Mouse (Mus musculus) intestine, postnatal 0 days (tissue): ENCODE measurements at regions not wholly inside any gene's neighbourhood (a gene's known extent, or its start where the extent isn't known, plus 50 kb on each side); places are given as distances from the start of the nearest gene placed in this dataset.

ENCODE experiments used
- ATAC-seq: fragments of 200-750 bp; cut with Nextera tagmentation; 2 replicates; pipeline ENCODE4 v1.8.0; 2017; ENCODE audit warnings: mild to moderate bottlenecking, moderate TSS enrichment, moderate library complexity
- H3K27ac ChIP-seq: fragments of 300-500 bp; sonication (generic); 2 replicates; pipeline ENCODE4 v1.5.1; 2014; ENCODE audit warnings: mild to moderate bottlenecking, low read depth, low read length, moderate library complexity
- H3K27me3 ChIP-seq: fragments of 300-500 bp; sonication (generic); replicated peaks from 2 replicates; pipeline ENCODE4 v1.6.1; 2014; ENCODE audit warnings: low read length, mixed read lengths; ENCODE audit not compliant: control insufficient read depth, insufficient read depth
- H3K36me3 ChIP-seq: fragments of 300-500 bp; sonication (generic); 2 replicates; pipeline ENCODE4 v1.6.1; 2014; ENCODE audit warnings: mild to moderate bottlenecking, moderate library complexity; ENCODE audit not compliant: control insufficient read depth, insufficient read depth
- H3K4me1 ChIP-seq: fragments of 300-500 bp; sonication (generic); replicated peaks from 2 replicates; pipeline ENCODE4 v1.6.1; 2014; ENCODE audit warnings: antibody characterized with exemption, low read length, mixed read lengths; ENCODE audit not compliant: control insufficient read depth, insufficient read depth
- H3K4me2 ChIP-seq: fragments of 300-500 bp; sonication (generic); replicated peaks from 2 replicates; pipeline ENCODE4 v1.6.1; 2014; ENCODE audit warnings: low read depth, mild to moderate bottlenecking, moderate library complexity
- H3K4me3 ChIP-seq: fragments of 300-500 bp; sonication (generic); 2 replicates; pipeline ENCODE4 v1.5.1; 2014; ENCODE audit warnings: low read depth, low read length
- H3K9ac ChIP-seq: fragments of 300-500 bp; sonication (generic); 2 replicates; pipeline ENCODE4 v1.6.1; 2014; ENCODE audit warnings: mild to moderate bottlenecking, low read depth, low read length
- H3K9me3 ChIP-seq: fragments of 300-500 bp; sonication (generic); 2 replicates; pipeline ENCODE4 v1.6.1; 2016; ENCODE audit warnings: mixed run types; ENCODE audit not compliant: control insufficient read depth
- CTCF ChIP-seq: sonication (generic); IDR thresholded peaks from 2 replicates; pipeline ENCODE4 v1.5.1; 2016; ENCODE audit warnings: low read depth, mild to moderate bottlenecking, control low read depth, antibody characterized with exemption, moderate library complexity
- WGBS: fragments of 180-500 bp; shearing (Covaris S2); extraction: QIAGEN DNeasy Blood & Tissue Kit; methylation state at CpG from one replicate; pipeline ENCODE4 v1.1.7; 2014; 5-methylcytosine and 5-hydroxymethylcytosine counted together

DNA sequence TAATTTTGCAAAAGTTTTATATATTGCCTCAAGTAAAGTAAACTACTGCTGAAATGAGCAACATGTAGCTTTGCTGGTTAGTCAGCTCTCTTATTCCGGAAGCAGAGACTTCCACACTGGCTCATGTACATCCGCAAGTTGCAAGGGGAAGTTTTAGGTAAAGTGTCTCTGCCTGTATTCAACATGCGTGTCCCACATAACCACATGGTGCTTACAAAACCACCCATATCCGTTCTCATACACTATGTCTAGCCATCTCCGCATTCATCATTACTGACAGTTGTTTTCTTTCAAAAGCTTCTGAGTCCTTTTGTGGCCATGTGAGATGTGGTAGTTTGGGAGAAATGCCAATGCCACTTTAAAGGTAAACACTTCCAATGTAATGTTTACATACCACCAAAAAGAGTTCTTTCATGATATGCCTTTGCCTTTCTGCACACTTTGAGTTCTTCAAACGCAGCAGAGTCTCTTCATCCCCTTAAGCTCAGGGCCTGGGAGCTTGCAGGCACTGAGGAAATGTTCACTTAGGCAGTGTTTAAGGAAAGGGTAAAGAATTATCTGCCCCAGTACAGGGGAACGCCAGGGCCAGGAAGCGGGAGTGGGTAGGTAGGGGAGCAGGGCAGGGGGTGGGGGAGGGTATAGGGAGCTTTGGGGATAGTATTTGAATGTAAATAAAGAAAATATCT, 81.5 kb upstream of the Rgs1 start:
- 52% methylated on average over 8 of the region's 8 CpGs for WGBS
- no peak for ATAC-seq
- no peaks in the 10 kb centered on the region for H3K4me1 ChIP-seq
- H3K27ac ChIP-seq, result no peak overlapping the region
- no peaks in the 10 kb centered on the region for H3K36me3 ChIP-seq
- no peaks in the 10 kb centered on the region for H3K27me3 ChIP-seq
- H3K4me2 ChIP-seq, result no peak overlapping the region
- H3K4me3 ChIP-seq, result no peak overlapping the region
- no peak for TF ChIP-seq CTCF
- no peak overlapping the region for H3K9ac ChIP-seq
- H3K9me3 ChIP-seq, result no peaks in the 10 kb centered on the region

- 86% methylated on average over 6 of the region's 6 CpGs for WGBS
- TF ChIP-seq CTCF, result no peak
- no peak for ATAC-seq
- H3K4me2 ChIP-seq, result no peak overlapping the region
- H3K4me1 ChIP-seq, result no peaks in the 10 kb centered on the region
- no peaks in the 10 kb centered on the region for H3K27me3 ChIP-seq
- no peak overlapping the region for H3K27ac ChIP-seq
- H3K9me3 ChIP-seq, result no peaks in the 10 kb centered on the region
- no peak overlapping the region for H3K4me3 ChIP-seq
- no peaks in the 10 kb centered on the region for H3K36me3 ChIP-seq
- no peak overlapping the region for H3K9ac ChIP-seq
Measured at GRCm38 (mm10) chr1:144319406-144319805, 70.4 kb upstream of the Rgs1 start.

GRCm38 (mm10) chr1:144318289-144318688, 69.2 kb upstream of the Rgs1 start:
- no peak overlapping the region for H3K4me2 ChIP-seq
- H3K27me3 ChIP-seq, result no peaks in the 10 kb centered on the region
- H3K9me3 ChIP-seq, result no peaks in the 10 kb centered on the region
- WGBS, result 36% methylated on average over 1 of the region's 1 CpGs
- no peak overlapping the region for H3K4me3 ChIP-seq
- no peak overlapping the region for H3K27ac ChIP-seq
- H3K9ac ChIP-seq, result no peak overlapping the region
- no peak for TF ChIP-seq CTCF
- ATAC-seq, result no peak
- H3K4me1 ChIP-seq, result no peaks in the 10 kb centered on the region
- no peaks in the 10 kb centered on the region for H3K36me3 ChIP-seq

DNA sequence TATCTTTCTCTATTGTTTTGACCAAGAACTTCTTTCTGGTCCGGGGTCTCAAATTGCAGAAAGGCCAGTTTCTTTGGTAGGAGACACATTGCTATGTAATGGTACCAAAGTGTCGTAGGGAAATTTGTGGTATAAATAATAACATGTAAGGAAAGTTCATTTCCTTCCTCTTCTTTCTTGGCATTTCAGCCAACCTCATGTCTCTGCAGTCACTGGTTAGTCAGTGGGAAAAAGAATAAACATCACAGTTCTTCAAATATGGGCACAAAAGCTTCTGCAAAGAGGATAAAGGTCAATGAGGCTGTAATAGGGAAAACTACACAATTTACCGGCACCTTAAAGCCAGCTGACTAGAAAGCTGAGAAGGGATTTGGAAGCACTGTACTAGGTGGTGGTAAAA, 68.5 kb upstream of the Rgs1 start:
- no peak for ATAC-seq
- H3K27me3 ChIP-seq, result no peaks in the 10 kb centered on the region
- H3K4me1 ChIP-seq, result no peaks in the 10 kb centered on the region
- no peaks in the 10 kb centered on the region for H3K9me3 ChIP-seq
- TF ChIP-seq CTCF, result no peak
- no peak overlapping the region for H3K27ac ChIP-seq
- WGBS, result 66% methylated on average over 3 of the region's 3 CpGs
- H3K36me3 ChIP-seq, result no peaks in the 10 kb centered on the region
- H3K4me3 ChIP-seq, result no peak overlapping the region
- no peak overlapping the region for H3K9ac ChIP-seq
- H3K4me2 ChIP-seq, result no peak overlapping the region

DNA sequence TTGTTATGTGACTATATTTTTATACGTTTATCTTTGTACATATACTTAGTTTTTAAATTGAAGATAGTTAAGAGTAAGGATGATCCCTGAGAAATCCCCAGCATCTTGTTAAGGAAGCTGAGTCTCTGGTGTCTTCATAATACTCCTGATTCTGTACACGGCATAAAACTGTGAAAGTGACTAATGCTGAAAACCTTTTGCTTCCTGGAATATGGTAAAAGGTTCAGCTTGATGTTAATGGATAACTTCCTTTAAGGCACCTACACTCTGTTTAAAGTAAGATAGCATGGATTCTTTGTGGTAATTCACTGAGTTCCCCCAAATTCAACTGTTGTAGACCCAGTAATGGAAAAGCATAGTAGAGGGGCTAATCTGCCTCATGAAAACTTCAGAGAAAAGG, 67.2 kb upstream of the Rgs1 start:
- Histone ChIP-seq H3K9ac (no peak overlapping the region), H3K4me3 (no peak overlapping the region), H3K36me3 (no peaks in the 10 kb centered on the region), H3K9me3 (no peaks in the 10 kb centered on the region), H3K4me2 (no peak overlapping the region), H3K27me3 (no peaks in the 10 kb centered on the region), H3K4me1 (no peaks in the 10 kb centered on the region), H3K27ac (no peak overlapping the region)
- no peak for TF ChIP-seq CTCF
- WGBS, result 72% methylated on average over 2 of the region's 2 CpGs
- ATAC-seq, result no peak

DNA sequence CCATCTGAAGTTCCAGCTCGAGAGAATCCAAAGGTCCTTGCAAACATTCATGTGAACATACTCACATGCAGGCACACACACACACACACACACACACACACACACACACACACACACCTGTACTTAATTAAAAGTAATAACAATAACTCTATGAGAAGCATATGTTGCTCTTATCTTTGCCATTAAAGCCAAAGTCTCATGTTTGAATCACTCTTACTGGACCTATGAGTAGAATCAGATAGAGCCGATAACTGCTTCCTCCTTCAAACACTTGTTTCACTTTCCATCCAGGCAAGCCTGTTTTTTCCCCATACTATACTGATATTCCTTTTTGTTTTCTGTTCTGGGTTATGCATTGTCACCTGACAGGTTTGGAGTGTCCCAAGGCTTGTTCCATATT, 65.3 kb upstream of the Rgs1 start:
- Histone ChIP-seq H3K27me3 (no peaks in the 10 kb centered on the region), H3K4me2 (no peak overlapping the region), H3K9me3 (no peaks in the 10 kb centered on the region), H3K36me3 (no peaks in the 10 kb centered on the region), H3K4me1 (no peaks in the 10 kb centered on the region), H3K27ac (no peak overlapping the region), H3K4me3 (no peak overlapping the region), H3K9ac (no peak overlapping the region)
- ATAC-seq, result no peak
- WGBS, result 82% methylated on average over 2 of the region's 2 CpGs
- no peak for TF ChIP-seq CTCF

DNA sequence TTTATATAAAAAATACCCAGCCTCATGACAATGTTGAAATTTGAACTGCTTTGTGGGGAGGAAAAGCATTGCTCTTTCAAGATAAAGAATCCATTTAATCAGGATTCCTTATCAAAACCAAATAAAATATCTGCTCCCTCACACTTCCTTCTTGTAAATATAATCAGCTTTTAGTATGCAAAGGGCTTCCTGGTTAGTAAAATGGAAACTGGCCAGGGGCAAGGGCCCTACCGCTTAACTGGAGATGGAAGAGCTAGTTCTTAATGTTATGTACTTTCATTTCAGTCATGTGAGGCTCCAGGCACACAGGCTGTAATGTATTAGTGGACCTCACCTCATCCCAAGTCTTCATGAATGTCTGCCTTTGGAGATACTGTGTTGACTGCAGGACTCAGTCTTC, 64.3 kb upstream of the Rgs1 start:
- no peaks in the 10 kb centered on the region for H3K36me3 ChIP-seq
- H3K27ac ChIP-seq, result no peak overlapping the region
- no peaks in the 10 kb centered on the region for H3K27me3 ChIP-seq
- no peaks in the 10 kb centered on the region for H3K4me1 ChIP-seq
- H3K4me3 ChIP-seq, result no peak overlapping the region
- H3K9ac ChIP-seq, result no peak overlapping the region
- WGBS, result 83% methylated on average over 1 of the region's 1 CpGs
- H3K9me3 ChIP-seq, result no peaks in the 10 kb centered on the region
- ATAC-seq, result no peak
- no peak for TF ChIP-seq CTCF
- H3K4me2 ChIP-seq, result no peak overlapping the region
